Mouse (Mus musculus): Measurements from ENCODE around the gene Klhl40.

The Klhl40 gene

DNA sequence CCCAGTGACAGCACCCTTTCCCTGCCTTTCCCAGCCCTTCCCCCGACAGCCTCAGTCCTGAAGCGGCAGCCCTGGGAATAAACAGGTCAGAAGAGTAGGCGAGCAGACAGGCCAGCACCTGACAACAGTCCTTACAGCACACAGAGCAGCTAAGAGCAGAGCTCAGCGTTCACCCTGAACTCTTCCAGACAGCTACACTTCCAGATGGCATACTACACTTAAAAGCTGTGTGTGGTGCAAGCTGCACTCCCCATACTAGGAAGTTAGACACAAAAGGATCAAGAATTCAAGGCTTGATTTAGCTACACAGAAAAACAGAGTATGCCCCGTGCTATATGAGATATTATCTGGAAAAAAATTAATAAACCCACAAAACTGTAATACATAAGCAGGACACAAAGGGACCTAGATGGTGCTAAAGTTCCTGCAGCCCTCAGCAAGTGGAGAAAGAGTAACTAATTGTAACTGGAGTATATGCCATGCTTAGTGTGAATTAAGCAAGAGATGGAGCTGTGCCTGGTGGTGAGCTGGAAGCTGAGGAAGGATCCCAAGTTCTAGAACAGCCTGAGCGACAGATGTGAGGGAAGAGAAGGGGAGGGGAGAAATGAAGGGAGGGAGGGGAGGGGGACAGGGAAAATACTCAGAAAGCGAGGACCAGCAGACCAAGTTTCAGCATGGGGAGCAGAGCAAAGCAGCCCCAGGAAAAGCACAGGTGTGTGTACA lies 52.0 kb downstream of the Klhl40 start:
- DNase-seq: no peak

DNA sequence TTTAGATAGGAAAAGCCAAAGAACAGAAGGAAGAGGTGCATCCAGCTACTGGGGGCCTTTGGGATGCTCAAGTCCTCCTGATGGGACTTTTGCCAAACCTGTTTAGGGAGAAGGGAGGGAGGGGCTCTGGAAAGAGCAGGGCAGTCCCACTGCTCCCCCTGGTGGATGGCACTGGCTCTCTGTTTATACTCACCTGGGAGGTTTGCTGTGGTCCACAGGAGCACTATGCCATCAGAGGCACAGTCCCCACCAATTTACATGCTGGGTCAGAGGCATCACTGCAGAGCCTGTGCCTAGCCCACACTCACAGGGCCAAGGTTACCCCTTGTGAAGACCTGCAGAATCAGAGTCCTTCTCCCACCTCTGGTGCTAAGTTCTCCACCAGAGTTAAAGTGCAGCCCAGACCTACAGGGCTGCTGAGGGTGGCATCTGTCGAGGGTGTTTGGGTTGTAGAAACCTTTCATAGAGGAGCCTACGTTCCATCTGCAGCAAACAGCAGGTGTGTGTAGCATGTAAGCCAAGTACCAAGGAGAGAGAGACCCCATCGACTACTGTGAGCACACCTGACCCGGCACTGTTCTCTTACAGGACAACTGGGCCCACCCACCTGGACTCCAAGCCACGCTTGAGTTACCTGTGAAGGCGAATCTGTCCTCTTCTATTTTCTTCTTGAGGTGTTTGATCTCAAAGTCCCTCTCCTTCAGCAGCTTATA lies 53.0 kb downstream of the Klhl40 start:
- peak; percentile 51 for DNase-seq

DNA sequence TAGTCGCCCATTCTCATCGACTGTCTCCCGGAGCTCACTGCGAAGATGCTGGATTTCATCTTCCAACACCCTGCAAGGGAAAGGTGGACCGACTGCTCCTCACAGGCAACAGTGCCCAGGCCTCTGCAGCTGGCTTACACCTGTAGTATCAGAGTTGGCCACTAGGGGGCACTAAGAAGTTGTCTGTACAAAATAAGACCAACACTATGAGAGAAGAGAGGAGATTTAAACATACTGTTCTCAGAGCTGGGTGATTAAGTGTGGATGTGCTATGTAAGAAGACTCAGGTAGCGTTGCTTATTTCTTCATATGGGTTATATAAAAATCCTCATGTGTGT lies 53.5 kb downstream of the Klhl40 start:
- peak; percentile 66 for DNase-seq
